ENCODE assay signal across 28 mouse cellular contexts in the genomic region with DNA sequence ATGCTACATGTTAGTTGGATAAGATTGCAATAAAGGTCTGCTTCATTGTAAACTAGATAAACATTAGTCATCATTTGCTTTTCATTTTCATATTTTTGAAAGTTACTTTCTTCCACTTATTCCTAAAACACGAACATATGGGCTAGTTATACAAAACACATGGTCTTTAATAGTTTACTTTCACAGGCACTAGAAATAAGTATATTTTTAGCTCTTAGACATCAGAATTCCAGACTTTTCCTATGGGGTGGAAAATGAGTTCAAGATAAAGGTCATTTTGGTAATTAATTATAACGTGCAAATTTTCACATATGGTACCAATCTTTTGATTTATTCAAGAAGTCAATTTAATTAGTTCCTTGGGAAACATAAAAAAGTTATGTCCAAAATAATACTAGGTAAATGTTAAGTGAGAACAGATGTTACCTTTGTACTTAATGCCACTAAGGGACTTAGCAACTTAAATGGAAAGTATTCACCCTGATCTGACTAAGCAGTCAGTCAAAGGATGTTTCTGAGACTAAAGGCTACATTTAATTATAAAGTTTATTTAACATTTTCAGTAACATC. TPM values are rescaled to one million over a fixed set of nuclear protein-coding genes. Genes with fewer than 3 reads are reported as not detected.
DNase-seq lines count a peak whose midpoint lies in the region; ATAC-seq and TF ChIP-seq lines count a peak whose summit lies in the region.
"Had no signal": no experiment of that assay in that cellular context is flagged by ENCODE, and none has a peak within 500 bp of the region (broad histone marks: within the 10 kb centered on the region; RNA-seq: fewer than 3 reads in every experiment).

No protein-coding gene starts in this region.

- no peaks in the 10 kb centered on the region for H3K4me1 ChIP-seq in embryonic facial prominence, embryonic 11.5 days (ENCODE audit: control insufficient read depth, insufficient read depth, low read length)
- H3K4me1 ChIP-seq in embryonic facial prominence, embryonic 10.5 days = peaks cover 15% of the 10 kb centered on the region; the same call in 1 of the 2 replicates
- no peaks in the 10 kb centered on the region for H3K4me1 ChIP-seq in embryonic facial prominence, embryonic 14.5 days (ENCODE audit: control insufficient read depth, insufficient read depth, low read length)
- H3K4me1 ChIP-seq in limb, embryonic 13.5 days = peaks cover 37% of the 10 kb centered on the region
- H3K4me1 ChIP-seq in thymus, adult 2 months (replicated peaks; ENCODE audit: control insufficient read depth, insufficient read depth, low read length) = no peaks in the 10 kb centered on the region
- H3K4me1 ChIP-seq in heart, adult 2 months (ENCODE audit: control insufficient read depth, insufficient read depth, low read length) = no peaks in the 10 kb centered on the region
- no peaks in the 10 kb centered on the region for H3K4me1 ChIP-seq in midbrain, embryonic 14.5 days (ENCODE audit: control insufficient read depth, insufficient read depth, low read length)
- H3K4me1 ChIP-seq: forebrain, embryonic 15.5 days; hindbrain, embryonic 10.5 days had no signal

- no peak for ATAC-seq in embryonic facial prominence, embryonic 11.5 days (replicated peaks; ENCODE audit: insufficient number of reproducible peaks, low FRiP score, low TSS enrichment, low read depth)
- 0 out of 2 replicates have a peak, but pooled peaks have one; percentile 30 for ATAC-seq in embryonic facial prominence, embryonic 14.5 days (ENCODE audit: low read depth)
- ATAC-seq in limb, embryonic 13.5 days (ENCODE audit: low FRiP score, low read depth) = peak; percentile 72
- ATAC-seq in midbrain, embryonic 14.5 days (ENCODE audit: low FRiP score, low TSS enrichment) = no peak
- ATAC-seq: forebrain, embryonic 15.5 days; intestine, embryonic 16.5 days had no signal

- no peak for TF ChIP-seq POLR2A in brain, embryonic 14.5 days (IDR thresholded peaks at IDR 0.05; ENCODE audit: borderline replicate concordance, extremely low read depth, insufficient read depth, insufficient read length, poor library complexity, severe bottlenecking)
- no peak for TF ChIP-seq POLR2A in thymus, adult 2 months (IDR thresholded peaks at IDR 0.05; ENCODE audit: control insufficient read depth, extremely low read depth, insufficient read depth, low read length, poor library complexity)
- TF ChIP-seq POLR2A in heart, adult 2 months (IDR thresholded peaks at IDR 0.05; ENCODE audit: insufficient read depth, low read depth, low read length) = no peak

- no peaks in the 10 kb centered on the region for H3K36me3 ChIP-seq in embryonic facial prominence, embryonic 11.5 days (replicated peaks; ENCODE audit: control insufficient read depth, insufficient read depth, low read depth, low read length)
- peaks cover 8% of the 10 kb centered on the region; the same call in 1 of the 2 replicates for H3K36me3 ChIP-seq in embryonic facial prominence, embryonic 10.5 days (replicated peaks)
- no peaks in the 10 kb centered on the region for H3K36me3 ChIP-seq in embryonic facial prominence, embryonic 14.5 days (ENCODE audit: control insufficient read depth, insufficient read depth, low read length)
- peaks cover 5% of the 10 kb centered on the region for H3K36me3 ChIP-seq in limb, embryonic 13.5 days
- H3K36me3 ChIP-seq in thymus, adult 2 months (ENCODE audit: control insufficient read depth, insufficient read depth, low read length) = no peaks in the 10 kb centered on the region
- H3K36me3 ChIP-seq in heart, adult 2 months (ENCODE audit: control insufficient read depth, insufficient read depth, low read length) = no peaks in the 10 kb centered on the region
- H3K36me3 ChIP-seq in midbrain, embryonic 14.5 days (ENCODE audit: control insufficient read depth, insufficient read depth, low read length) = no peaks in the 10 kb centered on the region
- H3K36me3 ChIP-seq: forebrain, embryonic 15.5 days; heart, embryonic 12.5 days had no signal

- H3K4me2 ChIP-seq in embryonic facial prominence, embryonic 11.5 days (ENCODE audit: low read depth, low read length) = no peak overlapping the region
- no peak overlapping the region for H3K4me2 ChIP-seq in embryonic facial prominence, embryonic 14.5 days (ENCODE audit: low read depth, low read length)
- no peak overlapping the region for H3K4me2 ChIP-seq in limb, embryonic 13.5 days (replicated peaks)
- H3K4me2 ChIP-seq in midbrain, embryonic 14.5 days (ENCODE audit: low read length) = no peak overlapping the region
- H3K4me2 ChIP-seq: forebrain, embryonic 15.5 days; heart, embryonic 12.5 days; hindbrain, embryonic 14.5 days had no signal

- no peak overlapping the region for H3K9ac ChIP-seq in embryonic facial prominence, embryonic 11.5 days (replicated peaks; ENCODE audit: low read length)
- H3K9ac ChIP-seq in embryonic facial prominence, embryonic 14.5 days (ENCODE audit: low read depth, low read length) = no peak overlapping the region
- no peak overlapping the region for H3K9ac ChIP-seq in limb, embryonic 13.5 days
- no peak overlapping the region for H3K9ac ChIP-seq in heart, adult 2 months (ENCODE audit: low read depth, low read length)
- H3K9ac ChIP-seq in midbrain, embryonic 14.5 days (replicated peaks; ENCODE audit: low read length) = no peak overlapping the region
- H3K9ac ChIP-seq: forebrain, embryonic 15.5 days; heart, embryonic 12.5 days; hindbrain, embryonic 14.5 days had no signal

- H3K9me3 ChIP-seq in embryonic facial prominence, embryonic 11.5 days (replicated peaks; ENCODE audit: control insufficient read depth, low read length) = no peaks in the 10 kb centered on the region
- H3K9me3 ChIP-seq in embryonic facial prominence, embryonic 10.5 days = no peaks in the 10 kb centered on the region
- H3K9me3 ChIP-seq in embryonic facial prominence, embryonic 14.5 days (ENCODE audit: control insufficient read depth, low read length) = no peaks in the 10 kb centered on the region
- H3K9me3 ChIP-seq in limb, embryonic 13.5 days = no peaks in the 10 kb centered on the region
- no peaks in the 10 kb centered on the region for H3K9me3 ChIP-seq in midbrain, embryonic 14.5 days (ENCODE audit: control insufficient read depth, low read length)
- H3K9me3 ChIP-seq: forebrain, embryonic 15.5 days; heart, embryonic 12.5 days; hindbrain, embryonic 10.5 days had no signal

- H3K4me3 ChIP-seq in embryonic facial prominence, embryonic 11.5 days (ENCODE audit: low read depth, low read length) = no peak overlapping the region
- no peak overlapping the region for H3K4me3 ChIP-seq in embryonic facial prominence, embryonic 10.5 days
- H3K4me3 ChIP-seq in embryonic facial prominence, embryonic 14.5 days (ENCODE audit: low read depth, low read length) = no peak overlapping the region
- no peak overlapping the region for H3K4me3 ChIP-seq in limb, embryonic 13.5 days
- no peak overlapping the region for H3K4me3 ChIP-seq in thymus, adult 2 months (ENCODE audit: control insufficient read depth, insufficient read depth, low read length)
- no peak overlapping the region for H3K4me3 ChIP-seq in heart, adult 2 months
- no peak overlapping the region for H3K4me3 ChIP-seq in midbrain, embryonic 14.5 days (replicated peaks; ENCODE audit: low read depth, low read length)
- H3K4me3 ChIP-seq: forebrain, embryonic 15.5 days; heart, embryonic 12.5 days; hindbrain, embryonic 10.5 days had no signal

- TF ChIP-seq CTCF in brain, embryonic 14.5 days (IDR thresholded peaks at IDR 0.05; ENCODE audit: borderline replicate concordance, extremely low read depth, insufficient read depth, insufficient read length) = no peak
- no peak for TF ChIP-seq CTCF in thymus, adult 2 months (IDR thresholded peaks at IDR 0.05; ENCODE audit: borderline replicate concordance, control insufficient read depth, extremely low read depth, insufficient read depth, low read length, poor library complexity)
- TF ChIP-seq CTCF in heart, adult 2 months (IDR thresholded peaks at IDR 0.05) = no peak

- DNase-seq in embryonic facial prominence, embryonic 11.5 days (ENCODE audit: low spot score) = peak; percentile 62
- DNase-seq in embryonic facial prominence, embryonic 10.5 days (ENCODE audit: low spot score) = no peak
- DNase-seq in brain, embryonic 14.5 days (ENCODE audit: low read depth) = peak; percentile 5
- peak; percentile 16 for DNase-seq in embryonic facial prominence, embryonic 14.5 days (ENCODE audit: low spot score)
- no peak for DNase-seq in thymus, adult 2 months
- no peak for DNase-seq in heart, adult 2 months
- DNase-seq in midbrain, embryonic 14.5 days = no peak
- DNase-seq: adrenal gland, adult 8-10 months; adrenal gland, postnatal 36 days; cerebellum, adult 11-12 months; cerebellum, adult 9-10 months; cerebellum, postnatal 25 days; gastrocnemius, postnatal 14 days had no signal

- TF ChIP-seq EP300 in heart, adult 2 months (IDR thresholded peaks at IDR 0.05; ENCODE audit: insufficient read depth, low read depth, low read length) = no peak

- H3K27ac ChIP-seq in embryonic facial prominence, embryonic 11.5 days (replicated peaks; ENCODE audit: low read depth, low read length) = no peak overlapping the region
- H3K27ac ChIP-seq in embryonic facial prominence, embryonic 10.5 days (replicated peaks) = no peak overlapping the region
- no peak overlapping the region for H3K27ac ChIP-seq in embryonic facial prominence, embryonic 14.5 days (replicated peaks; ENCODE audit: low read depth, low read length)
- no peak overlapping the region for H3K27ac ChIP-seq in limb, embryonic 13.5 days
- H3K27ac ChIP-seq in thymus, adult 2 months (ENCODE audit: control insufficient read depth, insufficient read depth, low read length) = no peak overlapping the region
- H3K27ac ChIP-seq in heart, adult 2 months = no peak overlapping the region
- H3K27ac ChIP-seq in midbrain, embryonic 14.5 days (replicated peaks; ENCODE audit: low read depth, low read length) = no peak overlapping the region
- H3K27ac ChIP-seq: forebrain, embryonic 15.5 days; hindbrain, embryonic 10.5 days; hindbrain, embryonic 14.5 days had no signal

- no peaks in the 10 kb centered on the region for H3K27me3 ChIP-seq in embryonic facial prominence, embryonic 11.5 days (ENCODE audit: control insufficient read depth, insufficient read depth, low read length)
- H3K27me3 ChIP-seq in embryonic facial prominence, embryonic 10.5 days (replicated peaks; ENCODE audit: low read depth, poor library complexity, severe bottlenecking) = peaks cover 21% of the 10 kb centered on the region; the same call in 1 of the 2 replicates
- H3K27me3 ChIP-seq in embryonic facial prominence, embryonic 14.5 days (replicated peaks; ENCODE audit: control insufficient read depth, insufficient read depth, low read length) = no peaks in the 10 kb centered on the region
- peaks cover 51% of the 10 kb centered on the region for H3K27me3 ChIP-seq in limb, embryonic 13.5 days
- no peaks in the 10 kb centered on the region for H3K27me3 ChIP-seq in thymus, adult 2 months (ENCODE audit: control insufficient read depth, insufficient read depth, low read length)
- no peaks in the 10 kb centered on the region for H3K27me3 ChIP-seq in heart, adult 2 months (ENCODE audit: control insufficient read depth, insufficient read depth, low read length)
- no peaks in the 10 kb centered on the region for H3K27me3 ChIP-seq in midbrain, embryonic 14.5 days (ENCODE audit: control insufficient read depth, insufficient read depth, low read length)
- H3K27me3 ChIP-seq: CH12.LX; forebrain, embryonic 15.5 days; heart, embryonic 12.5 days had no signal

- WGBS in embryonic facial prominence, embryonic 11.5 days = 38% methylated on average over 2 of the region's 2 CpGs
- WGBS in embryonic facial prominence, embryonic 10.5 days = 47% methylated on average over 2 of the region's 2 CpGs
- 37% methylated on average over 2 of the region's 2 CpGs for WGBS in embryonic facial prominence, embryonic 14.5 days
- 12% methylated on average over 2 of the region's 2 CpGs for WGBS in limb, embryonic 13.5 days
- 93% methylated on average over 2 of the region's 2 CpGs for WGBS in thymus, adult 2 months
- 84% methylated on average over 2 of the region's 2 CpGs for WGBS in heart, adult 2 months
- 92% methylated on average over 2 of the region's 2 CpGs for WGBS in midbrain, embryonic 14.5 days

- H3K79me2 ChIP-seq in heart, adult 2 months (replicated peaks; ENCODE audit: control insufficient read depth, insufficient read depth, low read length) = no peaks in the 10 kb centered on the region

- intact Hi-C loops in heart, adult 2 months (cut with DNase I) = no loop called here

RNA-seq across cellular contexts. Expression of gene 1700019A02Rik, which starts 14.3 kb away (rescaled TPM):
- polyA plus RNA-seq in embryonic facial prominence, embryonic 11.5 days (2014; fragmentation: Nextera tagmentation; extraction: Ambion mirVana) = not detected in 2 replicates
- polyA plus RNA-seq in embryonic facial prominence, embryonic 10.5 days (2016; fragmentation: Nextera tagmentation; extraction: Ambion mirVana) = not detected in 2 replicates
- 0.13 TPM in 1 of 2 replicates, not detected in the other for polyA plus RNA-seq in brain, embryonic 14.5 days (2012; rRNA removed)
- polyA plus RNA-seq in embryonic facial prominence, embryonic 14.5 days (2014; fragmentation: Nextera tagmentation; extraction: Ambion mirVana) = not detected in 2 replicates
- not detected in 2 replicates for polyA plus RNA-seq in limb, embryonic 13.5 days (2015; fragmentation: Nextera tagmentation; extraction: Ambion mirVana)
- not detected in 2 replicates for polyA plus RNA-seq in thymus, adult 2 months (2012; rRNA removed)
- not detected for total RNA-seq in heart, adult 2 months (2021)
- not detected in 2 replicates for polyA plus RNA-seq in heart, adult 2 months (2012; rRNA removed)
- not detected in 2 replicates for polyA plus RNA-seq in midbrain, embryonic 14.5 days (2014; fragmentation: Nextera tagmentation; extraction: Ambion mirVana)
- total RNA-seq: adrenal gland, adult 8-10 months; adrenal gland, postnatal 36 days; CH12.LX; gastrocnemius, adult 18-20 months; gastrocnemius, postnatal 14 days; heart, adult 8-10 months; heart, postnatal 25 days had no signal
- polyA plus RNA-seq: cortical plate, adult 2 months; forebrain, embryonic 11.5 days; forebrain, embryonic 15.5 days; frontal cortex, adult 2 months; gonadal fat pad, adult 2 months; heart, embryonic 12.5 days; heart, embryonic 16.5 days; hindbrain, embryonic 10.5 days; hindbrain, embryonic 14.5 days; intestine, embryonic 16.5 days had no signal

Comparison
In these comparisons a context has a peak if more than half of its experiments do, and no peak if none do; other contexts are left out.
1. ATAC-seq: peak in embryonic facial prominence, embryonic 14.5 days (single experiment) and limb, embryonic 13.5 days (single experiment); none in embryonic facial prominence, embryonic 11.5 days (single experiment) and midbrain, embryonic 14.5 days (single experiment).
2. DNase-seq: peak in embryonic facial prominence, embryonic 11.5 days (single experiment), brain, embryonic 14.5 days (single experiment) and embryonic facial prominence, embryonic 14.5 days (single experiment); none in embryonic facial prominence, embryonic 10.5 days (single experiment), thymus, adult 2 months (single experiment), heart, adult 2 months (0 of 2) and midbrain, embryonic 14.5 days (single experiment).